Mouse (Mus musculus): ENCODE measurements around the gene Fitm1. TPM values are rescaled to one million over a fixed set of nuclear protein-coding genes. Genes with fewer than 3 reads are reported as not detected.

The Fitm1 gene
- total and polyA plus RNA-seq, 3 experiments = 0.07 TPM; not detected in 2

DNA sequence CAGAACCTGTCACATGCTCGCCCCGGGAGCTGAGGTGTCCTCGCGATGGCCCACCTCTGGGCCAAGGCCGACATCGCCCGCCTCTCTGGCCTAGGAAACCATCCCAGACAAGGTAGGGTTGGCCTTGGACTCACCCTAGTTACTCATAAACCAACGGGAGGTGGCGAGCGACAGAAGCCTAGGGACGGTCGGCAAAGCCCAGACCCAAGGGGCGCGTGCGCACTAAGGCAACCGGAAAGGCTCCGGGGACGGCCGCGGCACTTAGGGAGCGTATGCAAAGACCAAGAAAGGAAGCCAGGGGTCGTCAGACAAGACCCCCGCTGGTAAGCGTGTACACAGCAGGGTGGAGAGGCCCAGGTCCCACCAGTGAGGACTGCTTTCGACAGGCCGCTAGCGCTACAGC, 15.6 kb upstream of the Fitm1 start, which contains the start of gene Dcaf11 (continued):
- TF ChIP-seq RAD21 (IDR thresholded peaks at IDR 0.05; ENCODE audit: low read depth, low read length) (no peak), GABPA (IDR thresholded peaks at IDR 0.05; ENCODE audit: low read depth, low read length) (no peak), MAFK (IDR thresholded peaks at IDR 0.05; ENCODE audit: borderline replicate concordance, low read depth, low read length) (no peak), CHD2 (IDR thresholded peaks at IDR 0.05; ENCODE audit: low read length) (no peak), CHD1 (IDR thresholded peaks at IDR 0.05; ENCODE audit: low read depth, low read length) (no peak), MYC (IDR thresholded peaks at IDR 0.05; ENCODE audit: low read depth, low read length) (no peak), MAX (IDR thresholded peaks at IDR 0.05; ENCODE audit: low read length) (no peak), JUND (IDR thresholded peaks at IDR 0.05; ENCODE audit: low read depth, low read length) (no peak), ETS1 (IDR thresholded peaks at IDR 0.05; ENCODE audit: low read depth, low read length) (no peak), CTCF (IDR thresholded peaks at IDR 0.05 in 2 of 3, conservative IDR thresholded peaks at IDR 0.05 in 1 of 3; ENCODE audit: control insufficient read depth in 1 of 3, insufficient read depth in 1 of 3, low read depth in 2 of 3, low read length in 3 of 3, poor library complexity in 1 of 3, severe bottlenecking in 1 of 3) (0 out of 6 replicates have a peak, but pooled peaks of 1 of the 3 experiments have one; percentile 5), NELFE (IDR thresholded peaks at IDR 0.05; ENCODE audit: low read depth, low read length) (peak; percentile 50), MEF2A (IDR thresholded peaks at IDR 0.05; ENCODE audit: extremely low read depth, insufficient replicate concordance, low read depth, low read length, poor library complexity, severe bottlenecking) (no peak), GATA1 (IDR thresholded peaks at IDR 0.05; ENCODE audit: low read depth, low read length) (no peak), ZC3H11A (IDR thresholded peaks at IDR 0.05; ENCODE audit: low read depth, low read length) (no peak), EP300 (IDR thresholded peaks at IDR 0.05; ENCODE audit: low read depth in 1 of 2, low read length in 2 of 2) (no peak; a peak in 1 of 4 replicates), POLR2AphosphoS5 (IDR thresholded peaks at IDR 0.05; ENCODE audit: borderline replicate concordance, low read depth, low read length) (peak; percentile 4; the same call in 1 of the 2 replicates), POLR2AphosphoS2 (IDR thresholded peaks at IDR 0.05; ENCODE audit: low read length) (peak; percentile 23; the same call in 1 of the 2 replicates), UBTF (IDR thresholded peaks at IDR 0.05; ENCODE audit: borderline replicate concordance, insufficient read depth, low read depth, low read length) (peak; percentile 69; the same call in 1 of the 2 replicates), ZKSCAN1 (IDR thresholded peaks at IDR 0.05; ENCODE audit: low read depth, low read length) (no peak), TBP (IDR thresholded peaks at IDR 0.05; ENCODE audit: low read depth, low read length) (no peak)

DNA sequence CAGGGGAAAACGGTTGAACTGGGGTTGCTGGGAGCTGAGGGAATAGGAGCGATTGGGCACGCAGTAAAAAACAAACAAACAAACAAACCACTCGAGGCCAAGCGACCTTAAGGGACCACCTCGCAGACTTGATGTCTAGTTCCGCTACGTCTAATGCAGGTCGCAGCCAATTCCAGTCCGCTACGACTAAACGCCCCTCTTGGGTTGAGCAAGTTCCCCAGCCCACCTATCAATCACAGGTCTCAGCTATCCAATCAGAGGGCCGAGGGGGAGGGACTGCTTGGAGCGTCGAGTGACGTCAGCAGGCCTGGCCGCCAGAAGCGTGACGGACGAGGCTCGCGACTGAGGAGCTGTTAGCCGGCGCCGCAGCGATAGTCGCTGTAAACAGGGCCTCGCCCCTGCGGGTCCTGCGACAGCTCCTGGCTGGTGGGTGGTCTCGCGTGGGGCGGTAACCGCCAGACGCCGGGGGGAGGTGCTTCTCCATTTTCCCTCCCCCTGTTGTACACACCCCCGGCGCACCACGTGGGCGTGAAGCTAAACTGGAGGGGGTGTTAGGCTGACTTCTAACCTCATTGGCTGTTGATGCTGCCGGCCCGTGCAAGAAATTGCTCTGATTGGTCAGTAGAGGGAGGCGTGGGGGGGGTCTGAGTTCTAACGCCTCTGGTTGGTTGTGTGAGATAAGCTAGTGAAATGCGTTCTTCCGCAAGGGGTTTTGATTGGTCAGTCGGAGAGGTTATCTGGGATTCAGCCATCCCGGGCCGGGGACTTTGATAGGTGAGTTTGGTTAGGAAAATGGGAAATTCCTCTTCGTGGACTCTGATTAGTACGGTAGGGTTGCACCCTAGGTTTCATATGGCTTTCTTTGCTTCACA, 15.0 kb upstream of the Fitm1 start, which contains the start of gene A730061H03Rik:
A730061H03Rik (minus strand) TSS at position 205 of the 872 bp plus-strand sequence.
- peak within 1 kb of the TSS; percentile 68 to 81 for H3K4me3 ChIP-seq (ENCODE audit: control insufficient read depth in 1 of 2, insufficient read depth in 1 of 2, low read depth in 2 of 2, low read length in 2 of 2)
- H3K9ac ChIP-seq (ENCODE audit: control insufficient read depth, low read depth, low read length, poor library complexity, severe bottlenecking) = peak within 1 kb of the TSS; percentile 75
- no peaks in the 10 kb centered on the region for H3K9me3 ChIP-seq (replicated peaks; ENCODE audit: insufficient read depth, low read length)
- H3K4me1 ChIP-seq (ENCODE audit: control insufficient read depth in 1 of 2, insufficient read depth in 2 of 2, low read length in 2 of 2) = peaks cover 7 to 30% of the 10 kb centered on the region in 2 experiments; a peak in 3 of 4 replicates
- peak; percentile 100 for DNase-seq (ENCODE audit: low read depth, low spot score)
- no peaks in the 10 kb centered on the region; the same call in none of the 2 replicates for H3K79me2 ChIP-seq (ENCODE audit: control insufficient read depth, insufficient read depth, low read length, poor library complexity)
- H3K27me3 ChIP-seq (ENCODE audit: control insufficient read depth in 1 of 2, insufficient read depth in 2 of 2, low read length in 2 of 2) = no peaks in the 10 kb centered on the region
- H3K36me3 ChIP-seq (ENCODE audit: control insufficient read depth in 1 of 2, insufficient read depth in 2 of 2, low read length in 2 of 2) = peaks cover 0 to 23% of the 10 kb centered on the region in 2 experiments; a peak in 2 of 4 replicates
- peak within 1 kb of the TSS; percentile 87 for H3K27ac ChIP-seq (ENCODE audit: control insufficient read depth, low read depth, low read length)
- TF ChIP-seq HCFC1 (IDR thresholded peaks at IDR 0.05; ENCODE audit: low read depth, low read length) (peak; percentile 72), EP300 (IDR thresholded peaks at IDR 0.05; ENCODE audit: low read depth in 1 of 2, low read length in 2 of 2) (peak in 1 of 2 experiments; percentile 10; a peak in 1 of 4 replicates), KAT2A (conservative IDR thresholded peaks at IDR 0.05; ENCODE audit: low read depth, low read length) (peak; percentile 41; the same call in 1 of the 2 replicates), CHD1 (IDR thresholded peaks at IDR 0.05; ENCODE audit: low read depth, low read length) (no peak), POLR2A (IDR thresholded peaks at IDR 0.05; ENCODE audit: control insufficient read depth in 1 of 2, insufficient read depth in 1 of 2, low read depth in 1 of 2, low read length in 2 of 2, poor library complexity in 1 of 2) (peak in 1 of 2 experiments; percentile 79; a peak in 3 of 4 replicates), ELF1 (IDR thresholded peaks at IDR 0.05; ENCODE audit: low read depth, low read length) (peak; percentile 81), SIN3A (IDR thresholded peaks at IDR 0.05; ENCODE audit: low read length) (peak; percentile 58; the same call in 1 of the 2 replicates), UBTF (IDR thresholded peaks at IDR 0.05; ENCODE audit: borderline replicate concordance, insufficient read depth, low read depth, low read length) (no peak), ZKSCAN1 (IDR thresholded peaks at IDR 0.05; ENCODE audit: low read depth, low read length) (no peak), SMC3 (IDR thresholded peaks at IDR 0.05; ENCODE audit: low read depth, low read length) (no peak), USF1 (IDR thresholded peaks at IDR 0.05; ENCODE audit: low read depth, low read length) (peak; percentile 90), TAL1 (IDR thresholded peaks at IDR 0.05; ENCODE audit: low read length) (no peak), MAX (IDR thresholded peaks at IDR 0.05; ENCODE audit: low read length) (peak; percentile 91), RCOR1 (IDR thresholded peaks at IDR 0.05; ENCODE audit: low read depth, low read length) (peak; percentile 51; the same call in 1 of the 2 replicates), ETS1 (IDR thresholded peaks at IDR 0.05; ENCODE audit: low read depth, low read length) (peak; percentile 26; the same call in 1 of the 2 replicates), MAFK (IDR thresholded peaks at IDR 0.05; ENCODE audit: borderline replicate concordance, low read depth, low read length) (no peak), ZNF384 (IDR thresholded peaks at IDR 0.05; ENCODE audit: low read depth, low read length) (no peak), POLR2AphosphoS2 (IDR thresholded peaks at IDR 0.05; ENCODE audit: low read length) (peak; percentile 70; the same call in 1 of the 2 replicates), RAD21 (IDR thresholded peaks at IDR 0.05; ENCODE audit: low read depth, low read length) (no peak), MEF2A (IDR thresholded peaks at IDR 0.05; ENCODE audit: extremely low read depth, insufficient replicate concordance, low read depth, low read length, poor library complexity, severe bottlenecking) (no peak)

All from MEL (cell line).